Mouse (Mus musculus) small intestine, adult 2 months (tissue): ENCODE measurements around the gene Dzip1.

Experiments used
- CTCF ChIP-seq: fragments of 200-500 bp; IDR thresholded peaks from 2 replicates; pipeline ENCODE4 v1.5.1; 2012; ENCODE audit warnings: low read depth, mild to moderate bottlenecking, control low read depth, inconsistent platforms, low read length, moderate library complexity, mixed read lengths; ENCODE audit not compliant: insufficient replicate concordance, insufficient read length; ENCODE audit errors: extremely low read depth
- POLR2A ChIP-seq: fragments of 200-500 bp; IDR thresholded peaks from 2 replicates; pipeline ENCODE4 v1.6.1; 2012; ENCODE audit warnings: low read depth, mild to moderate bottlenecking, control low read depth, inconsistent platforms, low read length, moderate library complexity

- TF ChIP-seq POLR2A = no peak
- TF ChIP-seq CTCF = no peak
Observed at GRCm38 (mm10) chr14:118874786-118875415, 50.4 kb downstream of the Dzip1 start.
